Mouse (Mus musculus): ENCODE measurements at regions not wholly inside any gene's neighbourhood (a gene's known extent, or its start where the extent isn't known, plus 50 kb on each side); places are given as distances from the start of the nearest gene placed in this dataset.

- H3K4me3 ChIP-seq (ENCODE audit: insufficient read depth, low read length), result no peak overlapping the region
- no peak for TF ChIP-seq POLR2A (IDR thresholded peaks at IDR 0.05; ENCODE audit: borderline replicate concordance, low read depth, low read length)
- TF ChIP-seq CTCF (IDR thresholded peaks at IDR 0.05; ENCODE audit: low read depth, low read length), result peak; percentile 44
- no peaks in the 10 kb centered on the region for H3K4me1 ChIP-seq (ENCODE audit: control insufficient read depth, insufficient read depth, low read length)
- H3K27ac ChIP-seq (ENCODE audit: insufficient read depth, low read depth, low read length), result no peak overlapping the region
Measured at GRCm38 (mm10) chr16:39316752-39317594, 424.5 kb downstream of the Igsf11 start.

- no peaks in the 10 kb centered on the region for H3K4me1 ChIP-seq (ENCODE audit: control insufficient read depth, insufficient read depth, low read length)
- no peak overlapping the region for H3K4me3 ChIP-seq (ENCODE audit: insufficient read depth, low read length)
- no peak overlapping the region for H3K27ac ChIP-seq (ENCODE audit: insufficient read depth, low read depth, low read length)
- TF ChIP-seq CTCF (IDR thresholded peaks at IDR 0.05; ENCODE audit: low read depth, low read length) (no peak), POLR2A (IDR thresholded peaks at IDR 0.05; ENCODE audit: borderline replicate concordance, low read depth, low read length) (no peak)
Measured at GRCm38 (mm10) chr16:39325627-39326026, 433.2 kb downstream of the Igsf11 start.

- H3K4me1 ChIP-seq (ENCODE audit: control insufficient read depth, insufficient read depth, low read length), result no peaks in the 10 kb centered on the region
- H3K4me3 ChIP-seq (ENCODE audit: insufficient read depth, low read length), result no peak overlapping the region
- TF ChIP-seq CTCF (IDR thresholded peaks at IDR 0.05; ENCODE audit: low read depth, low read length), result no peak
- TF ChIP-seq POLR2A (IDR thresholded peaks at IDR 0.05; ENCODE audit: borderline replicate concordance, low read depth, low read length), result no peak
- no peak overlapping the region for H3K27ac ChIP-seq (ENCODE audit: insufficient read depth, low read depth, low read length)
Measured at GRCm38 (mm10) chr16:39363657-39364056, 471.2 kb downstream of the Igsf11 start.

GRCm38 (mm10) chr16:39368276-39368675 is 475.8 kb downstream of the Igsf11 start:
- no peak overlapping the region for H3K27ac ChIP-seq (ENCODE audit: insufficient read depth, low read depth, low read length)
- no peaks in the 10 kb centered on the region for H3K4me1 ChIP-seq (ENCODE audit: control insufficient read depth, insufficient read depth, low read length)
- no peak for TF ChIP-seq POLR2A (IDR thresholded peaks at IDR 0.05; ENCODE audit: borderline replicate concordance, low read depth, low read length)
- H3K4me3 ChIP-seq (ENCODE audit: insufficient read depth, low read length), result no peak overlapping the region

GRCm38 (mm10) chr16:39374616-39375015 is 482.1 kb downstream of the Igsf11 start:
- Histone ChIP-seq H3K27ac (ENCODE audit: insufficient read depth, low read depth, low read length) (no peak overlapping the region), H3K4me1 (ENCODE audit: control insufficient read depth, insufficient read depth, low read length) (no peaks in the 10 kb centered on the region), H3K4me3 (ENCODE audit: insufficient read depth, low read length) (no peak overlapping the region)
- no peak for TF ChIP-seq CTCF (IDR thresholded peaks at IDR 0.05; ENCODE audit: low read depth, low read length)
- TF ChIP-seq POLR2A (IDR thresholded peaks at IDR 0.05; ENCODE audit: borderline replicate concordance, low read depth, low read length), result no peak

- Histone ChIP-seq H3K4me1 (ENCODE audit: control insufficient read depth, insufficient read depth, low read length) (no peaks in the 10 kb centered on the region), H3K4me3 (ENCODE audit: insufficient read depth, low read length) (no peak overlapping the region), H3K27ac (ENCODE audit: insufficient read depth, low read depth, low read length) (no peak overlapping the region)
- TF ChIP-seq POLR2A (IDR thresholded peaks at IDR 0.05; ENCODE audit: borderline replicate concordance, low read depth, low read length) (no peak), CTCF (IDR thresholded peaks at IDR 0.05; ENCODE audit: low read depth, low read length) (no peak)
Measured at GRCm38 (mm10) chr16:39379959-39380358, 487.5 kb downstream of the Igsf11 start.

- no peaks in the 10 kb centered on the region for H3K4me1 ChIP-seq (ENCODE audit: control insufficient read depth, insufficient read depth, low read length)
- TF ChIP-seq POLR2A (IDR thresholded peaks at IDR 0.05; ENCODE audit: borderline replicate concordance, low read depth, low read length) (no peak), CTCF (IDR thresholded peaks at IDR 0.05; ENCODE audit: low read depth, low read length) (no peak)
- no peak overlapping the region for H3K27ac ChIP-seq (ENCODE audit: insufficient read depth, low read depth, low read length)
- H3K4me3 ChIP-seq (ENCODE audit: insufficient read depth, low read length), result no peak overlapping the region
Measured at GRCm38 (mm10) chr16:39389943-39390342, 497.5 kb downstream of the Igsf11 start.

GRCm38 (mm10) chr16:39390626-39391025 is 498.2 kb downstream of the Igsf11 start:
- no peak for TF ChIP-seq POLR2A (IDR thresholded peaks at IDR 0.05; ENCODE audit: borderline replicate concordance, low read depth, low read length)
- TF ChIP-seq CTCF (IDR thresholded peaks at IDR 0.05; ENCODE audit: low read depth, low read length), result no peak
- no peaks in the 10 kb centered on the region for H3K4me1 ChIP-seq (ENCODE audit: control insufficient read depth, insufficient read depth, low read length)
- no peak overlapping the region for H3K27ac ChIP-seq (ENCODE audit: insufficient read depth, low read depth, low read length)
- H3K4me3 ChIP-seq (ENCODE audit: insufficient read depth, low read length), result no peak overlapping the region

GRCm38 (mm10) chr16:39402101-39402749 is 509.8 kb downstream of the Igsf11 start:
- no peak for TF ChIP-seq CTCF (IDR thresholded peaks at IDR 0.05; ENCODE audit: low read depth, low read length)
- no peak for TF ChIP-seq POLR2A (IDR thresholded peaks at IDR 0.05; ENCODE audit: borderline replicate concordance, low read depth, low read length)
- no peaks in the 10 kb centered on the region for H3K4me1 ChIP-seq (ENCODE audit: control insufficient read depth, insufficient read depth, low read length)
- no peak overlapping the region for H3K4me3 ChIP-seq (ENCODE audit: insufficient read depth, low read length)
- no peak overlapping the region for H3K27ac ChIP-seq (ENCODE audit: insufficient read depth, low read depth, low read length)

- Histone ChIP-seq H3K4me3 (ENCODE audit: insufficient read depth, low read length) (no peak overlapping the region), H3K4me1 (ENCODE audit: control insufficient read depth, insufficient read depth, low read length) (peaks cover 8% of the 10 kb centered on the region), H3K27ac (ENCODE audit: insufficient read depth, low read depth, low read length) (peak overlapping the region; percentile 79)
- no peak for TF ChIP-seq POLR2A (IDR thresholded peaks at IDR 0.05; ENCODE audit: borderline replicate concordance, low read depth, low read length)
- TF ChIP-seq CTCF (IDR thresholded peaks at IDR 0.05; ENCODE audit: low read depth, low read length), result no peak
Measured at GRCm38 (mm10) chr16:39431581-39431980, 539.1 kb downstream of the Igsf11 start.

All from bone marrow macrophage, adult 2 months (primary cell).